Mouse (Mus musculus) forebrain, embryonic 15.5 days (tissue): Measurements from ENCODE around the gene Hhat. TPM values are rescaled to one million over a fixed set of nuclear protein-coding genes. Genes with fewer than 3 reads are reported as not detected.

Experiments used
- ATAC-seq: fragments of 200-750 bp; cut with Nextera tagmentation; replicated peaks from 2 replicates; pipeline ENCODE4 v1.8.0; 2017; ENCODE audit warnings: mild to moderate bottlenecking, moderate TSS enrichment, moderate library complexity
- H3K27ac ChIP-seq: fragments of 300-500 bp; sonication (generic); replicated peaks from 2 replicates; pipeline ENCODE4 v1.5.1; 2015; ENCODE audit warnings: mild to moderate bottlenecking, inconsistent platforms
- H3K27me3 ChIP-seq: fragments of 300-500 bp; sonication (generic); 2 replicates; pipeline ENCODE4 v1.6.1; 2015; ENCODE audit warnings: inconsistent platforms
- H3K36me3 ChIP-seq: fragments of 300-500 bp; sonication (generic); 2 replicates; pipeline ENCODE4 v1.6.1; 2015; ENCODE audit warnings: mild to moderate bottlenecking, inconsistent platforms
- H3K4me1 ChIP-seq: fragments of 300-500 bp; sonication (generic); 2 replicates; pipeline ENCODE4 v1.6.1; 2015; ENCODE audit warnings: inconsistent platforms
- H3K4me2 ChIP-seq: fragments of 300-500 bp; sonication (generic); replicated peaks from 2 replicates; pipeline ENCODE4 v1.6.1; 2015; ENCODE audit warnings: mild to moderate bottlenecking, inconsistent platforms
- H3K4me3 ChIP-seq: fragments of 300-500 bp; sonication (generic); 2 replicates; pipeline ENCODE4 v1.5.1; 2015; ENCODE audit warnings: mild to moderate bottlenecking, inconsistent platforms
- H3K9ac ChIP-seq: fragments of 300-500 bp; sonication (generic); replicated peaks from 2 replicates; pipeline ENCODE4 v1.6.1; 2015; ENCODE audit warnings: mild to moderate bottlenecking, inconsistent platforms
- H3K9me3 ChIP-seq: fragments of 300-500 bp; sonication (generic); 2 replicates; pipeline ENCODE4 v1.6.1; 2016; ENCODE audit warnings: inconsistent platforms
- WGBS: fragments of 180-500 bp; shearing (Covaris S2); methylation state at CpG from one replicate; pipeline ENCODE4 v1.1.7; 2015; ENCODE audit warnings: mixed read lengths; 5-methylcytosine and 5-hydroxymethylcytosine counted together
- polyA plus RNA-seq: library from polyadenylated mRNA; unstranded; fragments of >200 nt; fragmentation: Nextera tagmentation; extraction: Ambion mirVana; gene quantifications from 2 replicates; pipeline ENCODE4 v1.2.1, GENCODE M21; 2015

Gene Hhat
- polyA plus RNA-seq, 1 experiment from 2014 or later = 2.0 TPM

- Histone ChIP-seq H3K9me3 (no peaks in the 10 kb centered on the region), H3K27ac (no peak overlapping the region), H3K27me3 (no peaks in the 10 kb centered on the region), H3K4me1 (no peaks in the 10 kb centered on the region), H3K36me3 (no peaks in the 10 kb centered on the region), H3K4me3 (no peak overlapping the region), H3K9ac (no peak overlapping the region), H3K4me2 (no peak overlapping the region)
- WGBS = 89% methylated on average over 3 of the region's 3 CpGs
- ATAC-seq = no peak
Observed at GRCm38 (mm10) chr1:192550561-192550960, 220.5 kb downstream of the Hhat start.

- Histone ChIP-seq H3K9me3 (no peaks in the 10 kb centered on the region), H3K27me3 (no peaks in the 10 kb centered on the region), H3K27ac (no peak overlapping the region), H3K4me1 (no peaks in the 10 kb centered on the region), H3K4me3 (no peak overlapping the region), H3K9ac (no peak overlapping the region), H3K4me2 (no peak overlapping the region), H3K36me3 (no peaks in the 10 kb centered on the region)
- 33% methylated on average over 1 of the region's 1 CpGs for WGBS
- ATAC-seq = no peak
Observed at GRCm38 (mm10) chr1:192546843-192547242, 224.2 kb downstream of the Hhat start.

GRCm38 (mm10) chr1:192544901-192545300 lies 226.1 kb downstream of the Hhat start:
- no peak overlapping the region for H3K4me2 ChIP-seq
- H3K27me3 ChIP-seq = no peaks in the 10 kb centered on the region
- H3K9ac ChIP-seq = no peak overlapping the region
- no peaks in the 10 kb centered on the region for H3K36me3 ChIP-seq
- WGBS = 52% methylated on average over 7 of the region's 7 CpGs
- no peak overlapping the region for H3K4me3 ChIP-seq
- no peaks in the 10 kb centered on the region for H3K4me1 ChIP-seq
- H3K9me3 ChIP-seq = no peaks in the 10 kb centered on the region
- no peak overlapping the region for H3K27ac ChIP-seq
- ATAC-seq = no peak

- Histone ChIP-seq H3K4me2 (no peak overlapping the region), H3K36me3 (no peaks in the 10 kb centered on the region), H3K4me3 (no peak overlapping the region), H3K9me3 (no peaks in the 10 kb centered on the region), H3K9ac (no peak overlapping the region), H3K27me3 (no peaks in the 10 kb centered on the region), H3K4me1 (no peaks in the 10 kb centered on the region), H3K27ac (no peak overlapping the region)
- 66% methylated on average over 9 of the region's 9 CpGs for WGBS
- no peak for ATAC-seq
Observed at GRCm38 (mm10) chr1:192544091-192544490, 226.9 kb downstream of the Hhat start.

GRCm38 (mm10) chr1:192543686-192544085 lies 227.3 kb downstream of the Hhat start:
- no peaks in the 10 kb centered on the region for H3K9me3 ChIP-seq
- H3K36me3 ChIP-seq = no peaks in the 10 kb centered on the region
- H3K27ac ChIP-seq = no peak overlapping the region
- WGBS = 88% methylated on average over 4 of the region's 4 CpGs
- no peaks in the 10 kb centered on the region for H3K4me1 ChIP-seq
- no peak overlapping the region for H3K4me2 ChIP-seq
- no peak overlapping the region for H3K4me3 ChIP-seq
- H3K9ac ChIP-seq = no peak overlapping the region
- no peaks in the 10 kb centered on the region for H3K27me3 ChIP-seq
- ATAC-seq = no peak

GRCm38 (mm10) chr1:192542093-192542492 lies 228.9 kb downstream of the Hhat start:
- no peak for ATAC-seq
- 81% methylated on average over 2 of the region's 2 CpGs for WGBS
- Histone ChIP-seq H3K4me3 (no peak overlapping the region), H3K4me1 (no peaks in the 10 kb centered on the region), H3K27me3 (no peaks in the 10 kb centered on the region), H3K9ac (no peak overlapping the region), H3K9me3 (no peaks in the 10 kb centered on the region), H3K4me2 (no peak overlapping the region), H3K27ac (no peak overlapping the region), H3K36me3 (no peaks in the 10 kb centered on the region)

GRCm38 (mm10) chr1:192537169-192537568 lies 233.9 kb downstream of the Hhat start:
- no peak overlapping the region for H3K27ac ChIP-seq
- no peaks in the 10 kb centered on the region for H3K9me3 ChIP-seq
- no peaks in the 10 kb centered on the region for H3K36me3 ChIP-seq
- 84% methylated on average over 7 of the region's 7 CpGs for WGBS
- H3K4me2 ChIP-seq = no peak overlapping the region
- no peaks in the 10 kb centered on the region for H3K4me1 ChIP-seq
- no peak for ATAC-seq
- H3K27me3 ChIP-seq = no peaks in the 10 kb centered on the region
- no peak overlapping the region for H3K4me3 ChIP-seq
- no peak overlapping the region for H3K9ac ChIP-seq

- ATAC-seq = no peak
- H3K36me3 ChIP-seq = no peaks in the 10 kb centered on the region
Observed at GRCm38 (mm10) chr1:192536440-192536839, 234.6 kb downstream of the Hhat start.

GRCm38 (mm10) chr1:192533016-192533415 lies 238.0 kb downstream of the Hhat start:
- no peak for ATAC-seq
- H3K27me3 ChIP-seq = no peaks in the 10 kb centered on the region
- H3K9me3 ChIP-seq = no peaks in the 10 kb centered on the region
- no peaks in the 10 kb centered on the region for H3K4me1 ChIP-seq
- H3K9ac ChIP-seq = no peak overlapping the region
- H3K4me2 ChIP-seq = no peak overlapping the region
- H3K4me3 ChIP-seq = no peak overlapping the region
- no peak overlapping the region for H3K27ac ChIP-seq
- no peaks in the 10 kb centered on the region for H3K36me3 ChIP-seq

More at GRCm38 (mm10) chr1:192536440-192536839, 234.6 kb downstream of the Hhat start:
- H3K4me1 ChIP-seq = no peaks in the 10 kb centered on the region
- H3K9me3 ChIP-seq = no peaks in the 10 kb centered on the region
- no peak overlapping the region for H3K4me2 ChIP-seq
- WGBS = 67% methylated on average over 1 of the region's 1 CpGs
- H3K4me3 ChIP-seq = no peak overlapping the region
- H3K9ac ChIP-seq = no peak overlapping the region
- H3K27ac ChIP-seq = no peak overlapping the region
- no peaks in the 10 kb centered on the region for H3K27me3 ChIP-seq

GRCm38 (mm10) chr1:192532212-192532611 lies 238.8 kb downstream of the Hhat start:
- Histone ChIP-seq H3K36me3 (no peaks in the 10 kb centered on the region), H3K9ac (no peak overlapping the region)
- 73% methylated on average over 2 of the region's 2 CpGs for WGBS

GRCm38 (mm10) chr1:192531490-192532146 lies 239.4 kb downstream of the Hhat start:
- Histone ChIP-seq H3K4me2 (no peak overlapping the region), H3K9me3 (no peaks in the 10 kb centered on the region), H3K27ac (no peak overlapping the region), H3K4me3 (no peak overlapping the region), H3K36me3 (no peaks in the 10 kb centered on the region), H3K4me1 (no peaks in the 10 kb centered on the region), H3K27me3 (no peaks in the 10 kb centered on the region), H3K9ac (no peak overlapping the region)
- 77% methylated on average over 2 of the region's 2 CpGs for WGBS
- ATAC-seq = no peak

More at GRCm38 (mm10) chr1:192532212-192532611, 238.8 kb downstream of the Hhat start:
- Histone ChIP-seq H3K4me2 (no peak overlapping the region), H3K9me3 (no peaks in the 10 kb centered on the region), H3K27ac (no peak overlapping the region), H3K27me3 (no peaks in the 10 kb centered on the region), H3K4me3 (no peak overlapping the region), H3K4me1 (no peaks in the 10 kb centered on the region)
- ATAC-seq = no peak

GRCm38 (mm10) chr1:192525711-192526350 lies 245.2 kb downstream of the Hhat start:
- no peak overlapping the region for H3K4me3 ChIP-seq
- peaks cover 6% of the 10 kb centered on the region for H3K4me1 ChIP-seq
- no peaks in the 10 kb centered on the region for H3K36me3 ChIP-seq
- WGBS = 75% methylated on average over 14 of the region's 14 CpGs
- no peaks in the 10 kb centered on the region for H3K9me3 ChIP-seq
- no peaks in the 10 kb centered on the region for H3K27me3 ChIP-seq
- no peak overlapping the region for H3K27ac ChIP-seq
- ATAC-seq = no peak
- H3K9ac ChIP-seq = no peak overlapping the region
- no peak overlapping the region for H3K4me2 ChIP-seq
